Mouse (Mus musculus) testis, adult 10 weeks (tissue): ENCODE results near the gene Mon1a. TPM values are rescaled to one million over a fixed set of nuclear protein-coding genes. Genes with fewer than 3 reads are reported as not detected.

Experiments used
- polyA plus RNA-seq: library from polyadenylated mRNA; stranded (reverse); fragments of 350-450 nt; fragmentation: Illumina TruSeq; extraction: RNeasy Lipid Tissue Mini Kit (QIAGEN cat#74804); gene quantifications from one replicate; pipeline ENCODE4 v1.2.3, GENCODE M21; 2014; ENCODE audit warnings: low read depth, low replicate concordance

The Mon1a gene
- polyA plus RNA-seq: not detected

DNA sequence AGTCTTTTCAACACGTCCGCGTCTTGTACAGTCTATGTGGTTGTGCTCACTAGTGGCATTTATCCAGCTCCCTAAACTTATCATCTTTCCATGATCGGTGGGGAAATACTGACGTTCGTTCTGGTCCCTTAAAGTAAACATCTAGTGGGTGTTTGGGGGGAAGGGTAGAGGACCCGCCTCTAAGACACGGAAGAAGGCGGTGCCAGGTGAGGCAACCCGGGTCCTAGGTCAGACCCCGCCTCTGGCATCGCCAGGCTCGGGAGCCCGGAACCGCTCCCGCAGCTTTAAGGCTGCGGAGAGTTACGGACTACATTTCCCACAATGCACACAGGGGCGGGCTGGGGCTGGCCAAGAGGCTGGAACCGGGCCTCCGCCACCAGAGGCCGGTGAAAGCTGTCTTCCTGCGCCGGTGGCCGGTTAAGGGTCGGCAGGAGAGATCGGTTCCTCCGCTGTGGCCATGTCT is at the start of gene Mon1a:
Gene Mon1a (plus strand): TSS at position 348 of the 463 bp plus-strand sequence.

DNA sequence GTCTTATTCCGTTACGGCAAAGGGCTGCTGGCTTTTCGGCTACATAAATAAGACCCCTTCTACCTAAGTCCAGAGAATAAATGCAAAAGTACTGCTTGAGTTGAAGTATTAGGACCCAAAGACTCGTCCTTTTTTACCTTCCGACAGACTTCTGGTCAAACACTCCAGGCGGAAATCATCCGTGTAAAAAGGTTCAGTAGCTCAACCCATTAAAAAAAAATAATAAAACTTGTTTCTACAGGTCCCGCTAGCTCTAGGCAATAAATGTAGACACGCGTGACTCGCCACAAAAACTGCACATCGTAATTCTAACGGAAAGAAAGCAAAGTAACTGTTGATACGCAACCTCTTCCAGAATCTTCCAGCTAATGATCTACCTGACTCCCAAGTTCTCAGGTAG is 14.8 kb upstream of the Mon1a start, which contains the start of gene Rbm6:
Gene Rbm6 (minus strand): TSS at position 101 of the 400 bp plus-strand sequence.

DNA sequence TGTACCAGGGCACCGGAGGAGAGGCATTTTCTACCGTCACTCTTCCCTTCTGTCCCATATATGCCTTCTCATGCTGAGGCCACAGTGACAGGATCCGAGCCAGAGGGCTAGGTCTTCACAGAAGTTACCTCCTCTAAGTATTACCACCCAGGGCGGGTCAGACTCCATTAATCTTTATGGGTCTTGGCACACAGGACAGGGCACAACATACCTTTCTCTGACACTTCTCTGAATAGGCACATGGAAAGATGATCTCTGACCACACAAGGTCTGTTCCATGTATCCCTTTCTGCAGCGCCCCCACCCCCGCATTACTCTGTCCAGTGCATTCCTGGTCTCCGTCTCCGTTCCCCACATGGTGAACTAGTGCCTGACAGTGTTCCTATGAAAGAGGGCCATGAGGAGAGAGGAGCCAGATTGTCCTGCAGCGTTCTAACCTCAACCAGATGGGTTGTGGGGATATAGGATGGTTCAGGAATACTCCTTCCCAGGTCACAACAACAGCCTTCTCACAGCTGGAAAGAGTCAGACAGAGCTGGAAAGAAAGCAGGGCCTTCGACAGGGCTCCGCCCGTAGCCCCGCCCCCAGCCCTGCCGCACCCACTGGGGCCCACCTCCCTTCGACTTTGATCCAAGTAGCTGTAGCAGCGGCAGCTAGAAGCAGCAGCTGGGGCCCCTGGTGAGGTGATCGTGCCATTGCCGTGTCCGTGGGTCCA is 18.5 kb downstream of the Mon1a start, which contains the start of gene Mst1r:
Gene Mst1r (plus strand): TSS at position 622 of the 715 bp plus-strand sequence.

DNA sequence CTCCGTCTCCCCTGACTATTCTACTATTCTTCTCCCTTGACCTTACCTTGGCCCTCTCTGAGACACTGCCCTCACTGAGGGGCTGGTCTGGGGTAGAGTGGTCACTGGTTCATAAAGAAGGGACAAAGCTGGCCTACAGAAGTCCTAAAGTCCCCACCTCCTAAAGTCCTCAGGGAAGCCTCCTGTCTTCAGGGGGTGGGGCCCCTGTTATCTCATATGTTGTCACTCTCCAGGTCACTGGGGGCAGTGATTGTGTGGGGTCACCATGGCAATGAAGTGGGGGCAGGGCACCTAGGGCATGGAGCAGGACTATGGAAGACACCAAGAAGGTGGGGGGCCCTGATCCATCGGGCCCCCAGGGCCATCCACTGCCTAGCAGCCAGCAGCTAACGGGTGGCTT is 40.2 kb downstream of the Mon1a start, which contains the start of gene Actl11:
Gene Actl11 (plus strand): TSS at position 301 of the 400 bp plus-strand sequence.

DNA sequence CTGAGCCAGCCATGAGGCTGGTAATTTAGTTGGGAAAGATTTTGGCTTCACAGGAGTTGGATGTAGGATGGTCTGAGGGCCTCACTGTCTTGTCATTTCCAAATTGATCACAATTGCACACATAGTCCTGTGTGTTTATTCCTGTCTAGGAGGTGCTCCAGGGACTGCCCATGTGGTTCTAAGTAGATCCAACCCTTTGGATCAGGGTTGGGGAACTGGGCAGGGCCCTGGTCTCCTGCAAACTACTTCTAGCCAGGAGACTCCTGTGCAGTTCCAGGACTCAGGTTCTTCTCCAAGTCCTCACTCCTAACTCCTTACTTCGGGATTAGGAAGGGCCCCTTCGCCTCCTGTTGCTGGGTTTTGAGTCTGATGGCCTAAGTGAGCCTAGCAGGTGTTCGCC is 47.4 kb downstream of the Mon1a start, which contains the start of gene Camkv:
Gene Camkv (plus strand): TSS at position 301 of the 400 bp plus-strand sequence.

DNA sequence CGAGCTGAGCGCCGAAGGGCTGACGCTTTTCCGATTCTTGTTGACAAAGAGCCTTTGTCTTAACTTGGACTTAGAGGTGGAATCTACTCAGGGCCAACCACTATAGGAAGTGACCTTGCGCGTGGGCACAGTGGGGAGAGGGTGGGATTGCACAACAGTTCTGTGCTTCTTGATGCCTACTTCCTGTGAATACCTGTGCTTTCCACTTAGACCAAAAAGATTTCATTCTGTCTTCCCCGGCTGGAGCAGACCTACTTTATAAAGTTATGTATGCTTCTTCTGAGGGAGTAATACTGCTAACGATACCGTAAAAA is 61.9 kb downstream of the Mon1a start, which contains the start of gene Traip:
Gene Traip (plus strand): TSS at position 215 of the 314 bp plus-strand sequence.

Other genes starting within 250 kb of the Mon1a start
- not detected for gene Slc38a3, start 218.6 kb upstream of the Mon1a start, polyA plus RNA-seq
- gene Gnat1, start 208.4 kb upstream of the Mon1a start, polyA plus RNA-seq: not detected
- 0.32 TPM for gene Sema3f, start 177.7 kb upstream of the Mon1a start, polyA plus RNA-seq
- 163 TPM for gene Rbm5, start 117.2 kb upstream of the Mon1a start, polyA plus RNA-seq
- 130 TPM for gene Rbm6, start 14.9 kb upstream of the Mon1a start, polyA plus RNA-seq
- gene Mst1r, start 18.7 kb downstream of the Mon1a start, polyA plus RNA-seq: 0.08 TPM
- gene Actl11, start 40.3 kb downstream of the Mon1a start, polyA plus RNA-seq: 69.0 TPM
- gene Camkv, start 47.5 kb downstream of the Mon1a start, polyA plus RNA-seq: 0.48 TPM
- gene Traip, start 62.0 kb downstream of the Mon1a start, polyA plus RNA-seq: 2.3 TPM
- not detected for gene Uba7, start 87.4 kb downstream of the Mon1a start, polyA plus RNA-seq
- gene Gm20661, start 94.9 kb downstream of the Mon1a start, polyA plus RNA-seq: not detected
- gene Inka1, start 97.7 kb downstream of the Mon1a start, polyA plus RNA-seq: not detected
- gene Cdhr4, start 104.3 kb downstream of the Mon1a start, polyA plus RNA-seq: 65.6 TPM
- 18.1 TPM for gene Gm20662, start 108.2 kb downstream of the Mon1a start, polyA plus RNA-seq
- gene Ip6k1, start 114.3 kb downstream of the Mon1a start, polyA plus RNA-seq: 76.6 TPM
- gene Gmppb, start 161.1 kb downstream of the Mon1a start, polyA plus RNA-seq: 1.0 TPM
- 0.10 TPM for gene Amigo3, start 165.0 kb downstream of the Mon1a start, polyA plus RNA-seq
- gene Mst1, start 192.3 kb downstream of the Mon1a start, polyA plus RNA-seq: not detected
- 1.8 TPM for gene Rnf123, start 195.2 kb downstream of the Mon1a start, polyA plus RNA-seq
- gene Apeh, start 206.5 kb downstream of the Mon1a start, polyA plus RNA-seq: 6.3 TPM